Mouse (Mus musculus) limb, embryonic 13.5 days (tissue): ENCODE data around the gene Zbtb5. TPM values are rescaled to one million over a fixed set of nuclear protein-coding genes. Genes with fewer than 3 reads are reported as not detected.
A peak's percentile ranks its signal among the peaks of the same experiment; 100 is the strongest.

Source experiments
- ATAC-seq: fragments of 200-750 bp; cut with Nextera tagmentation; 2 replicates; pipeline ENCODE4 v1.8.0; 2017; ENCODE audit warnings: low read depth, moderate number of reproducible peaks, moderate TSS enrichment; ENCODE audit not compliant: low FRiP score
- H3K27ac ChIP-seq: fragments of 300-500 bp; sonication (generic); 2 replicates; pipeline ENCODE4 v1.5.1; 2015; ENCODE audit warnings: inconsistent platforms, mild to moderate bottlenecking, moderate library complexity
- H3K27me3 ChIP-seq: fragments of 300-500 bp; sonication (generic); 2 replicates; pipeline ENCODE4 v1.6.1; 2015; ENCODE audit warnings: mild to moderate bottlenecking, inconsistent platforms
- H3K36me3 ChIP-seq: fragments of 300-500 bp; sonication (generic); 2 replicates; pipeline ENCODE4 v1.6.1; 2015; ENCODE audit warnings: inconsistent platforms, mild to moderate bottlenecking, moderate library complexity
- H3K4me1 ChIP-seq: fragments of 300-500 bp; sonication (generic); 2 replicates; pipeline ENCODE4 v1.6.1; 2015; ENCODE audit warnings: inconsistent platforms
- H3K4me2 ChIP-seq: fragments of 300-500 bp; sonication (generic); replicated peaks from 2 replicates; pipeline ENCODE4 v1.6.1; 2015; ENCODE audit warnings: inconsistent platforms, mild to moderate bottlenecking, moderate library complexity
- H3K4me3 ChIP-seq: fragments of 300-500 bp; sonication (generic); 2 replicates; pipeline ENCODE4 v1.5.1; 2015; ENCODE audit warnings: moderate library complexity, mild to moderate bottlenecking, inconsistent platforms
- H3K9ac ChIP-seq: fragments of 300-500 bp; sonication (generic); 2 replicates; pipeline ENCODE4 v1.6.1; 2015; ENCODE audit warnings: mild to moderate bottlenecking, inconsistent platforms
- H3K9me3 ChIP-seq: fragments of 300-500 bp; sonication (generic); 2 replicates; pipeline ENCODE4 v1.6.1; 2016; ENCODE audit warnings: inconsistent platforms
- WGBS: fragments of 180-500 bp; shearing (Covaris S2); methylation state at CpG from one replicate; pipeline ENCODE4 v1.1.7; 2015; 5-methylcytosine and 5-hydroxymethylcytosine counted together
- polyA plus RNA-seq: library from polyadenylated mRNA; unstranded; fragments of >200 nt; fragmentation: Nextera tagmentation; extraction: Ambion mirVana; gene quantifications from 2 replicates; pipeline ENCODE4 v1.2.1, GENCODE M21; 2015

The Zbtb5 gene
- polyA plus RNA-seq, 1 experiment from 2014 or later = 30.6 TPM

- Histone ChIP-seq H3K4me1 (peaks cover 21% of the 10 kb centered on the region), H3K4me2 (no peak overlapping the region), H3K4me3 (no peak overlapping the region), H3K27me3 (no peaks in the 10 kb centered on the region), H3K9ac (no peak overlapping the region), H3K36me3 (no peaks in the 10 kb centered on the region), H3K9me3 (no peaks in the 10 kb centered on the region), H3K27ac (no peak overlapping the region)
- 88% methylated on average over 10 of the region's 10 CpGs for WGBS
- no peak for ATAC-seq
These were observed 35.1 kb downstream of the Zbtb5 start for GRCm38 (mm10) chr4:44976921-44977710.

- no peak overlapping the region for H3K9ac ChIP-seq
- 77% methylated on average over 6 of the region's 6 CpGs for WGBS
- H3K4me3 ChIP-seq = no peak overlapping the region
- ATAC-seq = no peak
- H3K4me1 ChIP-seq = peaks cover 15% of the 10 kb centered on the region
- no peak overlapping the region for H3K27ac ChIP-seq
- H3K36me3 ChIP-seq = no peaks in the 10 kb centered on the region
- no peak overlapping the region for H3K4me2 ChIP-seq
- no peaks in the 10 kb centered on the region for H3K9me3 ChIP-seq
- no peaks in the 10 kb centered on the region for H3K27me3 ChIP-seq
These were observed 36.1 kb downstream of the Zbtb5 start for GRCm38 (mm10) chr4:44976026-44976615.

- ATAC-seq = no peak
These were observed 37.9 kb downstream of the Zbtb5 start for GRCm38 (mm10) chr4:44974331-44974730.

GRCm38 (mm10) chr4:44973871-44974270, 38.3 kb downstream of the Zbtb5 start:
- no peak for ATAC-seq
- WGBS = 52% methylated on average over 14 of the region's 14 CpGs
- Histone ChIP-seq H3K4me3 (no peak overlapping the region; the same call in 1 of the 2 replicates), H3K27ac (no peak overlapping the region), H3K36me3 (no peaks in the 10 kb centered on the region), H3K4me1 (peaks cover 5% of the 10 kb centered on the region), H3K9ac (no peak overlapping the region), H3K9me3 (no peaks in the 10 kb centered on the region), H3K27me3 (no peaks in the 10 kb centered on the region), H3K4me2 (peak overlapping the region; percentile 39)

More at GRCm38 (mm10) chr4:44974331-44974730, 37.9 kb downstream of the Zbtb5 start:
- Histone ChIP-seq H3K4me1 (peaks cover 5% of the 10 kb centered on the region), H3K27ac (no peak overlapping the region), H3K27me3 (no peaks in the 10 kb centered on the region), H3K36me3 (no peaks in the 10 kb centered on the region), H3K4me2 (no peak overlapping the region), H3K9me3 (no peaks in the 10 kb centered on the region), H3K4me3 (no peak overlapping the region), H3K9ac (no peak overlapping the region)
- 70% methylated on average over 8 of the region's 8 CpGs for WGBS

GRCm38 (mm10) chr4:44973450-44973849, 38.8 kb downstream of the Zbtb5 start:
- Histone ChIP-seq H3K9me3 (no peaks in the 10 kb centered on the region), H3K36me3 (no peaks in the 10 kb centered on the region), H3K4me2 (peak overlapping the region; percentile 39), H3K27ac (no peak overlapping the region), H3K4me3 (no peak overlapping the region; the same call in 1 of the 2 replicates), H3K9ac (no peak overlapping the region), H3K4me1 (peaks cover 5% of the 10 kb centered on the region), H3K27me3 (no peaks in the 10 kb centered on the region)
- 12% methylated on average over 9 of the region's 9 CpGs for WGBS
- ATAC-seq = no peak

GRCm38 (mm10) chr4:44970612-44971110, 41.6 kb downstream of the Zbtb5 start:
- Histone ChIP-seq H3K27ac (no peak overlapping the region), H3K27me3 (no peaks in the 10 kb centered on the region), H3K4me3 (no peak overlapping the region), H3K9ac (no peak overlapping the region), H3K9me3 (no peaks in the 10 kb centered on the region), H3K4me2 (no peak overlapping the region), H3K36me3 (no peaks in the 10 kb centered on the region), H3K4me1 (peaks cover 5% of the 10 kb centered on the region)
- no peak for ATAC-seq
- WGBS = 22% methylated on average over 10 of the region's 10 CpGs

- no peak overlapping the region for H3K4me2 ChIP-seq
- peaks cover 5% of the 10 kb centered on the region for H3K4me1 ChIP-seq
- H3K9me3 ChIP-seq = no peaks in the 10 kb centered on the region
These were observed 42.2 kb downstream of the Zbtb5 start for GRCm38 (mm10) chr4:44970056-44970455.

GRCm38 (mm10) chr4:44967402-44967801, 44.8 kb downstream of the Zbtb5 start:
- Histone ChIP-seq H3K4me2 (no peak overlapping the region), H3K4me3 (no peak overlapping the region), H3K9ac (no peak overlapping the region), H3K9me3 (no peaks in the 10 kb centered on the region), H3K36me3 (no peaks in the 10 kb centered on the region), H3K4me1 (no peaks in the 10 kb centered on the region), H3K27ac (no peak overlapping the region), H3K27me3 (no peaks in the 10 kb centered on the region)
- no peak for ATAC-seq
- 83% methylated on average over 8 of the region's 8 CpGs for WGBS

More at GRCm38 (mm10) chr4:44970056-44970455, 42.2 kb downstream of the Zbtb5 start:
- H3K27ac ChIP-seq = no peak overlapping the region
- ATAC-seq = no peak
- H3K27me3 ChIP-seq = no peaks in the 10 kb centered on the region
- no peaks in the 10 kb centered on the region for H3K36me3 ChIP-seq
- H3K9ac ChIP-seq = no peak overlapping the region
- 91% methylated on average over 7 of the region's 7 CpGs for WGBS
- no peak overlapping the region for H3K4me3 ChIP-seq

GRCm38 (mm10) chr4:44965736-44966135, 46.5 kb downstream of the Zbtb5 start:
- WGBS = 74% methylated on average over 3 of the region's 3 CpGs
- Histone ChIP-seq H3K4me2 (no peak overlapping the region), H3K9me3 (no peaks in the 10 kb centered on the region), H3K4me1 (no peaks in the 10 kb centered on the region), H3K36me3 (no peaks in the 10 kb centered on the region), H3K27me3 (no peaks in the 10 kb centered on the region), H3K4me3 (no peak overlapping the region), H3K27ac (no peak overlapping the region), H3K9ac (no peak overlapping the region)
- ATAC-seq = no peak

GRCm38 (mm10) chr4:44965175-44965574, 47.0 kb downstream of the Zbtb5 start:
- H3K36me3 ChIP-seq = no peaks in the 10 kb centered on the region
- no peak for ATAC-seq
- WGBS = 82% methylated on average over 2 of the region's 2 CpGs
- no peaks in the 10 kb centered on the region for H3K27me3 ChIP-seq
- H3K9me3 ChIP-seq = no peaks in the 10 kb centered on the region
- H3K9ac ChIP-seq = no peak overlapping the region
- no peak overlapping the region for H3K27ac ChIP-seq
- H3K4me3 ChIP-seq = no peak overlapping the region
- H3K4me1 ChIP-seq = no peaks in the 10 kb centered on the region
- H3K4me2 ChIP-seq = no peak overlapping the region

- Histone ChIP-seq H3K4me2 (no peak overlapping the region), H3K4me1 (no peaks in the 10 kb centered on the region), H3K27ac (no peak overlapping the region), H3K9ac (no peak overlapping the region), H3K27me3 (no peaks in the 10 kb centered on the region), H3K9me3 (0 out of 2 replicates have a peak, but pooled peaks cover 3% of the 10 kb centered on the region), H3K4me3 (no peak overlapping the region), H3K36me3 (no peaks in the 10 kb centered on the region)
- no peak for ATAC-seq
- 76% methylated on average over 11 of the region's 11 CpGs for WGBS
These were observed 49.1 kb downstream of the Zbtb5 start for GRCm38 (mm10) chr4:44963156-44963555.

GRCm38 (mm10) chr4:44959220-44959619, 53.0 kb downstream of the Zbtb5 start:
- no peaks in the 10 kb centered on the region for H3K27me3 ChIP-seq
- no peak for ATAC-seq
- H3K9me3 ChIP-seq = 0 out of 2 replicates have a peak, but pooled peaks cover 3% of the 10 kb centered on the region
- H3K4me3 ChIP-seq = no peak overlapping the region
- H3K4me1 ChIP-seq = no peaks in the 10 kb centered on the region
- no peaks in the 10 kb centered on the region for H3K36me3 ChIP-seq
- no peak overlapping the region for H3K9ac ChIP-seq
- no peak overlapping the region for H3K4me2 ChIP-seq
- H3K27ac ChIP-seq = no peak overlapping the region
- WGBS = 93% methylated on average over 13 of the region's 13 CpGs
